Mouse (Mus musculus) CD8-positive naive resting alpha-beta T cell, adult 2 months (primary cell): ENCODE measurements around the gene Acot13.
"Not testable (repeated sequence)": the region's sequence is repeated elsewhere in the genome, so short reads cannot be mapped to it uniquely, and the experiment has no call there.

Experiments
- DNase-seq, 2 experiments: peaks; one replicate each; pipeline ENCODE4 v3.0.0; 2022; ENCODE audit warnings: low read depth in 2 of 2, low spot score in 2 of 2

The Acot13 gene

GRCm38 (mm10) chr13:24791349-24791748 lies 40.0 kb downstream of the Acot13 start:
- no peak for DNase-seq

GRCm38 (mm10) chr13:24787477-24787876 lies 43.9 kb downstream of the Acot13 start:
- no peak for DNase-seq

DNA sequence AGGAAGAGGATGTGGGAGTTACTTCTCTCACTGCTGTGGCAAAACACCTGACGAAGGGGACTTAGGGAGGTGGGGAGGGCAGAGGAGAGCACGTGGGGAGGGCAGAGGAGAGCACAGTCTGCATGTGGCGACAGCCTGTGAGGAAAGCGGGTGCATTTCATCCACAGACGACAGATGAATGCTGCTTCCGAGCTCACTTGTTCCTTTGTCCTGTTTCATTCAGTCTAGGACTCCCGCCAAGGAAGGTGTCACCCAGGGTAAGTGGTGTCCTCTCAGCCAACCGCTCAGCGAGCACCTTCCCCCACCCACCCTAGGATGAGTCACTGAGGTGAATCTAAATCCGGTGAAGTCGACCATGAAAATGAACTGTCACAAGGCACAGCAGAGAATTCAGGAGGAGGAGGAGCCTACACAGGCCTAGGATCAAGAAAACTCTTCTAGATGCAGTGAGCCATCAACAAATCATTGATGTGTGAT lies 45.3 kb downstream of the Acot13 start:
- DNase-seq = peak; percentile 59 to 74

DNA sequence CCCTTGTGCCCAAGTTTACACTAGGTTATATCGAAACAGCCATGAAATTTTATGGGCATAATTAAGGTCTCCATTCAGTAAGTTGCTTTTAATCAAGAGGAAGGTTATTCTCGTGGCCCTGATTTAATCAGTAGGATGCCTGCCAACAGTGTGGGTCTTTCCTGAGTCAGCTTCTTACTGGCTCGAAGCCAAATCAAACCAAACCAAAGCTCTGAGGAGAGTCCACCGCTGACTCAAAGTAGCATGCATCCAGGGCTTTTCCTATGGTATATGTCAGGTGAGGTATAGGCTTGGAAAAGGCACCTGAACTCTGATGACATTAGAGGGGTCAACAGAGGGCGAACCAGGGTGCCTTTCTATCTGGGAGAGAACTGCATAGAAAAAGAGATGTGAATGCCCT lies 49.4 kb downstream of the Acot13 start:
- DNase-seq = no peak

GRCm38 (mm10) chr13:24778706-24779380 lies 52.5 kb downstream of the Acot13 start:
- peak; percentile 23 to 33 for DNase-seq

DNA sequence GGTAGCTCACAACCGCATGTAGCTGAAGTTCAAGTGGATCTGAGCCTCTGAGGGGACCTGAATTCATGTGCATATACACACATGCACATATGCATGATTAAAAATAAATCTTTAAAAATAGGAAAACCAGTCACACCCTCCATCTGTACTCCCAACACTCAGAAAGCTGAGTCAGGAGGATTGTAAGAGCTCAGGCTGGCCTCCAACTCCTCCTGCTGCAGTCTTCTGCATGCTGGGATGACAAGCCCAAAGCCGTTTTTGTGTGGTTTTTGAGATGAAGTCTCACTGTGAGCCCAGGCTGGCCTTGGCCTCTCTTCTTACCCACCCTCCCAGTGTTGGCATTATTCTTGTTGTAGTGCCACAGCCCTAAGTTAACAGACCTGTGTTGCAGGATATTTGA lies 53.3 kb downstream of the Acot13 start:
- DNase-seq = no peak

DNA sequence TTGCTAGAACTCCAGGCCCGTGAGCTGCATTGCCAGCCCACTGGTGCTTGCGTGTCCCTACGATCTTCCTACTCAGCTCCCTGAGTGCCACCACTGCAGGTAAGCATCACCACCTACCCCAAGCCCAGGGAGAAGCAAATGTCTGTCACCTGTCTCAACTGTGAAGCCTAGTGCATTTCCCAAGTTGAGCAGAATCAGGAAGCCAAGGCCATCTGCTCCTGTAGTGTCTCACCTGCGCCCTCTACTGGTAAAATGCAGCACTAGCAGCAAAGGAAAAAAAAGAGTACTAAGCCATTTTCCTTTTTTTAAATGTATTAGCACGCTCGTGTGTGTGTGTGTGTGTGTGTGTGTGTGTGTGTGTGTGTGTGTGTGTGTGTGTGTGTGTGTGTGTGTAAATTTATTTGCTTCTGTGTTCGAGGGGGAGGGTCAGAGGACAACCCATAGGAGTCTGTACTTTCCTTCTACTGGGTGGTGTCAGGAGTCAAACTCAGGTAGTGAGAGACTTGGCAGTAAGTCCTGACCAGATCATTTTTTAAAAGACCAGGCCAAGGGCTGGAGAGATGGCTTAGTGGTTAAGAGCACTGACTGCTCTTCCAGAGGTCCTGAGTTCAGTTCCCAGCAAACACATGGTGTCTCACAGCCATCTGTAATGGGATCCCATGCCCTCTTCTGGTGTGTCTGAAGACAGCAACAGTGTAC lies 55.0 kb downstream of the Acot13 start:
- DNase-seq = peak; percentile 58 to 68

DNA sequence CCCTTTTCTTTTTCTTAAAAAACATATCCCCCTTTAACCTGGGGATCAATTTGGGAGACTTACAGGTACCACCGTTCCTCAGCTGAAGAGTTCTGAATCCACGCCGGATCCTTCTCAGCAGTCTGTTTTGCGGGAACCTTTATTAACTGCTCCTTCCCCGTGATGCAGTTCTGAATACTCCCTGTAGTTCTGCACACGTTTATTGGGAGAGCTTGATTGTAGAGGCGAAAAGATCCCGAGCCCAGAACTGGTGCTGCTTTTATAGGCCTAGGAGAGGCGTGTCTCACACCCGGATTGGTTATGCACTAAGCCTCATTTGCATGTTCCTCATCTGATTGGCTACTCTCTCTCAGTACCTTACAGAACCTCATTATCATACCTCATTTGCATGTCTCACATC lies 59.9 kb downstream of the Acot13 start:
- not testable (repeated sequence) for DNase-seq
